Mouse (Mus musculus): ENCODE data around the gene Gon7.

DNA sequence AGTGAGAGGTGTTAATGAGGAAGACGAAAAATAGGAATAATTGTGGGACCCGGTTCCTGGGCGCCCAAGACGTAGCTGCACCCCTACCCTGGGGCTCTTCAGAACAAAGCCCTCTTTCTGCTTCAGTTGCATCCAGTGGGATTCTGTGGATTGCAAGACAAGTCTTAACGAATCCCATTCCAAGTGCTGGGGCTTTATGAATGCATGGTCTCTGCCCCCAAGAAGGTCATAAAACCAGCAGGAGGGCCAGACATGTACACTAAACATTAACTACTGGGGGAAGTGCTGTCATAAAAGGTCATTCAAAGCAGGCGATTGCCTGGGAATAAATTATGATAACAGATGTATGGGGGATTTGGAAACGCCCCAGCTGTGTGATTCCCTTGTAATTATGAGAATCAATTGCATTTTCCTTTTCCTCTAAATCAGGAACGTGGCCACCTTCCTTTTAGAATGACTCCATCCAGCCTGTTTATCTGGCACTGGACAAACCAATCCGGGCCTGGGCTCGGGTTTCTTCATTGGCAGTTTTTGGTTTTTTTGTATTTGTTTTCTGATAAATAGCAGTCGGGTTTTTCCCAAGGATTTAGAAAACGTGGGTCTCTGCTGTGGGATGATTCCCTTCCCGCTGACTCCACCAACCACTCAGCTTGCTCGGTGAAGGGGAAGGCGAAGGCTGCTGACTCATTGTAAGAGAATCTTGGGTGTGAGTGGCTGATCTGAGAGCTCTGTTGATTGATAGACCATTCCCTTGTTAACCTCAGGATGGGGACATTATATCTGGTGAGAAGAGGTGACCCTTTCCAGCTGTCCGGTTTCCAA is 26.6 kb downstream of the Gon7 start:
- TF ChIP-seq CTCF (IDR thresholded peaks at IDR 0.05; ENCODE audit: control insufficient read depth, insufficient read depth, low read length) (no peak), POLR2A (IDR thresholded peaks at IDR 0.05; ENCODE audit: borderline replicate concordance, control insufficient read depth, low read depth, low read length) (no peak)
